Mouse (Mus musculus) mesoderm, embryonic 11.5 days (tissue): ENCODE results near the gene Gcc2.
"Not testable (repeated sequence)": the region's sequence is repeated elsewhere in the genome, so short reads cannot be mapped to it uniquely, and the experiment has no call there.

ENCODE experiments used
- DNase-seq: peaks from one replicate; pipeline ENCODE4 v3.0.0-alpha.2; 2012; ENCODE audit warnings: low read depth, low spot score

Gene Gcc2

DNA sequence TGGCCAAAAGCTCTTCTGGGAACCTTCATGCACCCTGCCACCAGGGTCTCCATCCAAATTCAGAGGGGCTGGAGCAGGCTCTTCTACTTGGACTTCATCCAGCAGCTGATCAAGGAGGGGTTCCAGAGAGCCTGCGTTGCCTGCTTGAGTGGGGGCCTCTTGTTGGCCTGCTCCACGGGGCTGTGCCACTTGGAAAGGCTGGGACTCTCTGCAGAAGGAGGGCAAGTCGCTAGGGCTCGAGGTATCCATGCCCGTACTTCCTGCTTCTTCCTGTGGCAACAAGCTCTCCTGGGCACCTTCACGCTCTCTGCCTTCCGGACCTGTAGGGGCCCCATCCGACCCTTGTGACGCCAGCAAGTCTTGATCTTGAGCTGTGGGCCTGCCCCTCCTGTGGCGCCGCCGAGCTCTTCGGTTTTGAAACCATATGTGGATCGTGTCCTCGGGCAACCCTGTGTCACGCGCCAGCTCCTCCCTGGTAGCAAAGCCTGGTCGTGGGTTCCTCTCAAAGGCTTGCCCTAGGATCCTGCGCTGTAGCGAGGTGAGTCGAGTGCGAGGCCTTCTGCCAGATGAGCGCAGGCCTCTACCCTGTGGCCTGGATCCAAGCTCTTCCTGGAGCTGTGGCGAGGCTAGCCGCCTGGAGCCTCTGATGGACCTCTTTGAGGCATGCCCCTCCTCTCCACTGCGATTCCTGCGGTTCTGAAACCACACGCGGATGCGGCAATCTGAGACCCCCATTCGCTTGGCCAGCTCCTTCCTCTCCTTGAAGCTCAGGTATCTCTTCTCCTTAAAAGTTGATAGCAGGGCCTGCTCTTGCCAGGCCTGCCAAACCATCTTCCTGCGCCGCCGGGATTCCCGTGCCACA is 23.3 kb upstream of the Gcc2 start:
- peak; percentile 43 for DNase-seq

DNA sequence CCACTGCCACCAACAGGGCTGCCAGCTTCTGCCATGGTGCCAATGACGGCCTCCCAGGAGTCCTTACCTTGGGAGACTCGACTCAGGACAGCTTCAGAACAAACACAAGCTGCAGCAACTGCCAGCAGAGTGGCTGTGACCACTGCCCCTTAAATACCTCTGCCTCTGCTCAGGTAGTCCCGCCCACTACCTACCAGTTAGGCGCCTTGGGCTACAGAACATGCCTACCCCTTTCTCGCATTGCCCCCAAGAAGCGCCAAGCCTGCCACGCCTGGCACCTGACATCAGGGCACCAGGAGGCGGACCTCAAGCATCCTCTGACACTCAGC is 22.7 kb upstream of the Gcc2 start, which contains the start of gene Duxf3:
Duxf3 (minus strand) TSS at position 35 of the 329 bp plus-strand sequence.
- not testable (repeated sequence) for DNase-seq

DNA sequence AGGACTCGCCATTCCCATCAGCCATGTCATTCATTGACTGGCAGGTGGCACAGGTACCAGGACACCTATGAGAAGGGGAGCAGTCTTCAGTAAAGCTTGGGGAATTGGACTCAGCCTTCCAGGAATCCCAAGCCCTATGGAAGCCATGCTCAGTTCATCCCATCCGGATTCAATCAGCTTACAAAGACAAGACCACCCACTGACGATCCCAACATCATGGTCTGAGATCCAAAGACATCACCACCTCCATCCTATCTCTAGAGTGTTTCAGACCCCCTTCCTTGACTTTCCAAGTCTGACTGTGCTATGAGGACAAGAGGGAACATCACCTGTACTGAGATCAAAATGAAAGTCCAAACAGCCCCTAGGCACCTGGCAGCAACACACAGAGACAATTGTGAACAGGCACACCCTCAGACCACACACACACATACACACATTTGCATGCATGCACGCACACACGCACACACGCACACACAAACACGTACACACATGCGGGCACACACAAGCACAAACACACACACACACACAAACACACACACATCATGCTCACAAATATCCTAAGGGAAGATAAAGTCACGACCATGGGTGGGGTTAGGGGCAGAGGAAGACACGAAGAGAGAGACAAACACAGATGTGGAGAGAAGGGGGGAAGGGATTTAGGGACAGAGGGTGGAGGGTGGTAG is 22.1 kb upstream of the Gcc2 start:
- DNase-seq, result not testable (repeated sequence)

DNA sequence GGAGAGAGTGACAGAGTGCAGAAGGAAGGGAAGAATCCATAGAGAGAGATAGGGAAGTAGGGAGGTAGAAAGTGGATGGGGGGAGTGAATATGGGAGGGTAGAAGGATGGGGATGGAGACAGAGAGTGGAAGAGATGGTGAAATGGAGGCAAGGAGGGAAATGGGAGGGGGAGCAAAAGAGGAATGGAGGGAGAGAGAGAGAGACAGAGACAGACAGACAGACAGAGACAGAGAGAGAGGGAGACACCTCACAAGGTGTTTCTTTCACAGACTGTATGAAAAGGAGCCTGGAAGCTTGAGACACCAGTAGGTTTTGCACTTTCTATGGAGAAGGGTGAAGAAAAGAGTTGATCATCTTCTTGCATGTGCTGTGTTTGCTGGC is 21.6 kb upstream of the Gcc2 start:
- not testable (repeated sequence) for DNase-seq

DNA sequence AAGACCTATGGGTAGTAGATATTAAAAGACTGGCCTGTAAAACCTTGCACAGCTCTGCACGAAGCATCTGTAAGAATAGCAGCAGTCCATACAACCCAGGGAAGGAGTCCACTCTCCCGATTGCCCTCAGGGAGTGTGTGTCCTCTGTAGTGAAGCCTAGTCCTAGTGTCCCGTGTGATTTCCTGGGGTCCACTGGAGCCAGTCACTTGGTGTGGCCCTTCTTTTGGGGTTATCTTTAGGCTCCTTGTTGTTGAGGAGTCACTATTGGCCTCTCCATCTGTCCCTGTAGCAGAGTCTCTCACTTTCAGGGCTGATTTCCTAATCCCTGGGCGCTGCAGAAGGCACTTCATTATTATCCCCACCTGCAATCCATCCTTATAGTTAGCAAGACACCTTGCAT is 20.3 kb upstream of the Gcc2 start:
- DNase-seq, result not testable (repeated sequence)

DNA sequence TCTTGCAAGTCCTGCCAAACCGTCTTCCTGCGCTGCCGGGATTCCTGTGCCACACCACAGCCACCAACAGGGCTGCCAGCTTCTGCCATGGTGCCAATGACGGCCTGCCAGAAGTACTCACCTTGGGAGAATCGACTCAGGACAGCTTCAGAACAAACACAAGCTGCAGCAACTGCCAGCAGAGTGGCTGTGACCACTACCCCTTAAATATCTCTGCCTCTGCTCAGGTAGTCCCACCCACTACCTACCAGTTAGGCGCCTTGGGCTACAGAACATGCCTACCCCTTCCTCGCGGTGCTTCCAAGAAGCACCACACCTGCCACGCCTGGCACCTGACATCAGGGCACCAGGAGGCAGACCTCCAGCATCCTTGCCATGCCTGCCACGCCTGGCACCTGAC is 18.7 kb upstream of the Gcc2 start, which contains the start of gene Gm4981:
Gm4981 (minus strand) TSS at position 89 of the 400 bp plus-strand sequence.
- no peak for DNase-seq

DNA sequence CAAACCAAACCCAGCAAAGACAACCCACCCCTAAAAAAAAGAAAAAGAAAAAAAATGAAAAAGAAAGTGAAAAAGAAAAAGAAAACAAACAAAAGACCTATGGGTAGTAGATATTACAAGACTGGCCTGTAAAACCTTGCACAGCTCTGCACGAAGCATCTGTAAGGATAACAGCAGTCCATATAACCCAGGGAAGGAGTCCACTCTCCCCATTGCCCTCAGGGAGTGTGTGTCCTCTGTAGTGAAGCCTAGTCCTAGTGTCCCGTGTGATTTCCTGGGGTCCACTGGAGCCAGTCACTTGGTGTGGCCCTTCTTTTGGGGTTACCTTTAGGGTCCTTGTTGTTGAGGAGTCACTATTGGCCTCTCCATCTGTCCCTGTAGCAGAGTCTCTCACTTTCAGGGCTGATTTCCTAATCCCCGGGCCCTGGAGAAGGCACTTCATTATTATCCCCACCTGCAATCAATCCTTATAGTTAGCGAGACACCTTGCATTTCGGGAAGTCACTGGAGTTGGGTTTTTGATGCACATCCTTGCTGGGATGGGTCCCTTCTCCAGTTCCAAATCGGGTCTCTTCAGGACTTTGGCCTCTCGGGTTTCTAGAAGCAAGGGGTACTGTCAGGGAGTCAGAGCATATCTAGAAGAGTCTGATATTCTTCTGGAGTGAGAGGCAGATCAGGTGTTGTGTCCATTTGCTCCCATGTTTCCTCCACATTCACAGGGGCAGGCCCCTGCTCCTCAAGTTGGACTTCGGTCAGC is 16.1 kb upstream of the Gcc2 start:
- DNase-seq, result peak; percentile 27

DNA sequence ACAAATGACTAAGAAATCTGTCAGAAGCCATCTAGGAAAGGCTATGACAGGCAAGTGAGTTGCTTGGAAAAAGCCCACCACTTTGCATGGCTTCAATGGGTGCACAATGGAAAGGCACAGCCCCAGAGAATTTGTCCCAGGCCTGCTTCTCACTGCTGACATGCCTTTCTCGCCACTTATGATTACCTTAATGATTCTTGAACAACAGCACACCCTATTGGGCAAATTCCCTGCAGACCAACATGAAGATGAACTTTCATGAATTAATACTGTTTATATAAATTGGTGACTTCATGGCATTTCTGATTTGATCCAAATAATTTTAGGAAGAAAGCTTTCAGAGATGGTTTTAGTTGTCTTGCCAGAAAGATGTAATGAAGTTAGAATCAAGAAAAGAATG is 5.8 kb upstream of the Gcc2 start:
- DNase-seq, result no peak

DNA sequence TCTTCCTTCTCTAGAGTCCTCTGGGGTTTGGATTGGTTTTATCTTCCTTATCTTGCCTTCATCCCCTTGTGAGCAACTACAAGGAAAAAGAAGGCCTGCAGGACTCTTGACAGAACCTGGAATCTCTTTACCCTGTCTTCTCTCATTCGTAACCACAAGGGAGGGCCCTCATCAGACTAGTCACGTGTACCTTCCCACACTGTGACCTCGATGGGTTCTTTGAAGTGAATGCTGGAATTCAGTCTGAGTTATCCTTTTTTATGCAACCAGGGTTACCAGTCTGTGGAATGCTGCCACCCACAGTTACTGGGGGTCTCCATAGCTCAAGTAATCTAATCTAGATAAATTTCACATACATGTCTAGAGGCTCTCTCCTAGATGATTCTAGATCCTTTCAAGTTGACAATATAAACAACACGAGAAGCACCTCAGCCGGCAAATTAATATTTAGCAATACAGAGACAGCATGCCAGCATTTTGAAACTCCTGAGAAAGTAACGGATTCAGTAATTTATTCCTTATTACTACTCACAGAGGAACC is 592 bp upstream of the Gcc2 start:
- peak; percentile 25 for DNase-seq

DNA sequence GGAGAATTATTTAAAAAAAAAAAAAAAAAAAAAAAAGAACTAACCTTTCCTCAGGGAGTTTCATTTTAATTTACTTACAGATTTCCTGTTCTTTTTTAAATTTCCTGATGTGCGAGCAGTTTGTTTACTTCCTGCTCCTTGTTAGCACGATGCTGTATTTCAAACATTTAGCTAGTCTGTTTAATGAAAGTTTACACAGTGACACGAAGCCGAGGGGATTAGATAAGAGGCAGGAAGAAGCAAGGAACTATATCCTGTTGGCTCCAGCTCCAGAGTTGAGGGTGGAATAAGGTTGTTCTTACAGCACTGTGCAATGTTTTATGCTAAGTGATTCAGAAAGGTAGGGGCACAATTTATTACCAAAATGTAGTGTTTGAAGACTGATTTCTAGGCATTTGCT is 657 bp downstream of the Gcc2 start:
- DNase-seq, result no peak

DNA sequence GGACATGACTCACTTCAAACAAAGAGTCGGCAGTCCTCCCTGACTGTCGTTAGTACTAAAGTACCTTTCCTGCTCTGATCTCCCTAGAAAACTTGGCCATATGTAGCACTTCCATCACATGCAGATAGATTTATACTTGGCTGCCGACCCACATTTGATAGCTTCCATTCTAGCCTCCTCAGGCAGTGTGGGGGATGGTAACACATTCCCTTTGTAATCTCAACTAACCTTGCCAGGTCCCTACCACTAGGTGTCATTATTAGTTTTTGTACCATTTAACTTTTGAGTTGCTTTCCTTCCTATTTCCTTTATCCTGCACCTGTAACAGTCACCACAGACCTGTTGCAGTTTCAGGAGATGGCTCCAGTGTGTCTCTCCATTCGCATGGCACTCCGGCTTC is 3.2 kb downstream of the Gcc2 start:
- DNase-seq, result no peak

DNA sequence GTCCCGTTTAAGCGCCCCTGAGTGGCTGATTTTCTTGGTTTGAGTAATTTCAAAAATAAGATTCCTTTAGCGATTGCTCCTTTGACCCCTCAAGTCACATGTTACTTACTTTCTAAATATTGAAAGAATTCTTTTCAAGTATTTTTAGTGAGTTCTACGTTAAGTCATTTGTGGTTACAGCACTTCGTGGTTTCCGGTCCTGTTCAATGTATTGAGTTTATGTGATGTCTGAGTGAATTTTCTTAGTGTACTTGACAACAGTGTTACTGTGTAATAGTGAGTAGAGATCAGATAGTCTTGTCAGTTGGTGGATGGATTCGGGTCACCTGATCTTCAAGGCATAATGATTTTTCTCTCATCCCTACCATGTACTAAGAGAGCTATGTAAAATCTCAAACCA is 26.9 kb downstream of the Gcc2 start:
- DNase-seq, result no peak

DNA sequence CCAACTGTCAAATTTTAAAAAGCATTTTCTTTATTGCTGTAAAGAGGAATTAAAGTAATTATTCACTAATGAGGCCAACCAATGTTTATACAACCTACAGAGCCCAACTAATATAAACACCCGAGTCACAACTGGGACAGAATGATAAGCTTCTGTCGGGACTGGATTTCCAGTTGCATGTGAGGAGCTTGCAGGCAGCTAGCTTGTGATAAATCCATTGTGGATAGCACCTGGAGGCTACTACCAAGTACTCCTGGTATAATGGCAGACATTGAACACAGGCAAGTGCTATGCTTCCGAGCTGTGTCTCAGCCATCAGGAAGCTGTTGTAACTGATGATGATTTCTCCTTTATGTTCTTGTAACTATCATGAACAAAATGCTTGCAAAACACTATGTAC is 35.4 kb downstream of the Gcc2 start:
- no peak for DNase-seq

DNA sequence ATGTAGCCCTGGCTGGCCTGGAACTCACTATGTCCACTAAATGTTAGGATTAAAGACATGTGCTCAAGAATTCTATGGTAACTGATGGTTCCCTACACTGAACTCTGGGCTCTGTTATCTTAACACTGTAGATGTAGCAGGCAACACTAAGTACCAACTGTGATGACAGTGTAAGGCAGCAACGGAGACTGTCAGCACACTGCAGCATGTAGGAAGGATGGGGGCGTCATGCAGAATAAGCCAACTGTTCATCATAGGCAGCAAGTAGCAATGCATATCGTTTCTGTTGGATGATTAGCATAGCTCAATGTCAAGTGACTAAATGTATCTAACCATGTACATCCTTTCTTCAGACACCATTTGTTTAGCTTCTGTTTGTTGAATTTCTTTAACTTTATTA is 38.9 kb downstream of the Gcc2 start:
- no peak for DNase-seq

DNA sequence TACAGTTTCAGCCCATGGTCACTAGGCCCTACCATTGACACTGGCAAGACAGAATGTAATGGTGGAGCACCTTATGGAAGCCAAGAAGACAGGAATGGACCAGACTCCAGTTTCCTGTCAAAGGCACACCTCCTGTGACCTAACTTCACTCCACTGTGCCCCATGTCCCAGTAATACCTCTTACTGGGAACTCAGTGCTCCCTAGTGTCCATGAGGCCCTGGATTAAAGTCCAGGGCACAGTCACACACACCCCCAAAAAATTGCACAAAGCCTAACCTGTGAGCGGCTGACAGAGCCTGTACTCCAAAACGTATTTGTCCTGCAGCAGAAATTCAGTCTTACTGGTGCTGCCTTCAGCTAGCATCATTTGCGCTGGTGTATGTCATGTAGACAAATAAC is 40.3 kb downstream of the Gcc2 start:
- no peak for DNase-seq

DNA sequence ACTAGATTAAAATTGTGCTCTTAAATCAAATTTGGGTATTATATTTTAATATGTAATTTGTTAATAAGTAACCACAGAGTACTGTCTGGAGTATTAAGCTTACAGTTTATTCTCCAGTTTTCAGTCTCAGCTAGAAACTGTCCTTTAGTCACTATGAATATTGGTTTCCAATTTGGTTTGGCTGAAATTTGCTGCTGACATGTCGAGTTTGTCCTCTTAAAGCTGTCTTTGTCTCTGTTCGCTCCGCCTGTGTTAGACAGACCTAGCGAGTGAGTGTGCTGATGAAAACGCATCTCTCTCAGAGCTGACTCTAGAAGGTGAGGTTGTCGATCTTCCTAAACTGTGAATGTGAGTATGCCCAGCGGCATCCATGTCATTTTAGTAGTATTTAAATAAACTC is 49.7 kb downstream of the Gcc2 start:
- DNase-seq, result no peak

DNA sequence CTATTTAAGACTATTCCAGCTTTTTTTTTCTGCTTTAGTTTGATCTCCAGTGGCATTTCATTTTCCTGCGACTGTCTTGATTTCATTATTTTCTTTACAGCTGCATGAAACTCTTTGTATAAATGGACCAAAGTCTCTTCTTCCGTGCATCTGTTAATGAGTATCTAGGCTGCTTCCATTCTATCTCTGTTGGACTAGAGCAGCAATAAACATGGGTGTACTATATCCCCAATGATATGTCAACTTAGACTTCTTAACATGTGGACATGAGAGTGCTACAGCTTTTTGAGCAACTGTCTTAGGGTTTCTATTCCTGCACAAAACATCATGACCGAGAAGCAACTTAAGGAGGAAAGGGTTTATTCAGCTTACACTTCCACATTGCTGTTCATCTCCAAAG is 51.6 kb downstream of the Gcc2 start:
- DNase-seq, result no peak

DNA sequence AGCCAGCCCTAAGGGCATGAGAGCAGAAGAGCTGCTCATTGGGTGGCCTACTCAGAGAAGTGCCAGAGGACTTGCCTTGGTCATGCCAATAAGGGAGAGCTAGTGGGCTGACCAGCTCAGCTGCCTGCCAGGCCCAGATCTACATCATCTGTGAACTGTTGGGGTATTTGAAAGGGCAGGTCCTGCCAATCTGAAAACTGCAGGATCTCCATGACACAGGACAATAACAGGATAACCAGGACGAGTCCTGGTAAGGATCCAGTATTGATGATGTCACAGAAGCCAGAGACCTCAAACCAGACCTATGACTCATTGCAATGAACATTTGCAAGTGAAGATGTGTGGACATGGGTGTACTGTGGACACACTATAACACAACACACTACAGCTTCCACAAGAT is 55.5 kb downstream of the Gcc2 start:
- no peak for DNase-seq

DNA sequence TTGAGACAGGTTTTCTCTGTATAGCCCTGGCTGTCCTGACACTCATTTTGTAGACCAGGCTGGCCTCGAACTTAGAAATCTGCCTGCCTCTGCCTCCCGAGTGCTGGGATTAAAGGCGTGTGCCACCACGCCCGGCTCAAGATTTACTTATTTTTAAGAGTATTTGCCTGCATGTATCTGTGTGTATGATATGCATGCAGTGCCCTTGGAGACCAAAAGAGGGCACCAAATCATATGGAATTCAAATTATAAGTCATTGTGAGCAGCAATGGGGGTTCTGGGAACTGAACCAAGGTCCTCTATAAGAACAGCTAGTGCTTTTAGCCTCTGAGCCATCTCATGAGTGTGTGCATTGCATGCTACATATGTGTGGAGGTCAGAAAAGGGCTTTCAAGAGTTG is 57.6 kb downstream of the Gcc2 start:
- no peak for DNase-seq

DNA sequence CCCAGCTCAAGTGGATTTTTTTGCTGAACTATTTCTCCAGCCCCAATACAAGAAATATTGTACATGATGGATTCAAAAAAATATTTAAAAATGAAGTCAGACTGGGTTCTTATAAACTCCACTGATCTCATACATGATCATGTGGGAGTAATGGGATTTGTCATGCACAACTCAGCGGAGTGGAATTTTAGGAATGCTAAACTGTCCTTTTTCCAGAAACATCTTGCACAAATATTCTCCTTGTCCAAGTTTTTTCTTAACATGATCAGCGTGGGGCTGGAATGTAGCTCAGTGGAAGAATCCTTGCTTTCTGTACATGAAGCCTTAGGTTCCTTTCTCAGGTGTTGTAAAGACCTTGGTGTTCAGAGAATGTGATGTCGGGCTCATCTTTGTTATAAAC is 65.6 kb downstream of the Gcc2 start:
- DNase-seq, result no peak

DNA sequence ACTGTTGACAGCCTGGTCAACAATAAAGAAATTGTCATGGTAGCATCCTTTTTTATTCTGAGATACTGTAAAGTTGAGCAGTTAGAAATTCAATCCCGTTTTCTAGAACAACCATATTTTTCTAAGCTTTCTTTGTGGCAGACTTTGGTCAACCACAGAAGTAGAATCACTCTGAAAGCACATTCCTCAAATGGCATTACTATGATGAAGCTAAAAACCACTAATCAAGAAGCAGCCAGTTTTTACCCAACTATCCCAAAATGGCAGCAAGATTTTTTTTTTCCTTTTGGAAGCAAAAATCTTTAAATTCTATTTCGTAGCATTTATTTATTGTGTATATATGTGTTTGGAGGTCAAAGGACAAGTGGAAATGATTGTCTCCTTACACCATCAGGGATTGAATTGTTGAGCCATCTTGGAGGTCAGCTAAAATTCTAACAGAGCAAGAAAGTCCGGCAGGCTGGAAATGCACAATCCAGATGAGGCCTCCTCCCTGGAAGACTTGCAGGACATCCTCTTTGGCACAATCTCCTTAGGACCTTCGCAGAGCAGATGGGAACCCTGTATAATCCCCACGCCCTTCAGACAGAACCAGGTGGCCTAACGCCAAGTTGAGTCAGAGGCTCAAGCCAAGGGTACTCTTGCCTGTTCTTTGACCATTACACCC is 67.2 kb downstream of the Gcc2 start:
- DNase-seq, result no peak
